Mouse (Mus musculus): Measurements from ENCODE around the gene Slc35g1.

DNA sequence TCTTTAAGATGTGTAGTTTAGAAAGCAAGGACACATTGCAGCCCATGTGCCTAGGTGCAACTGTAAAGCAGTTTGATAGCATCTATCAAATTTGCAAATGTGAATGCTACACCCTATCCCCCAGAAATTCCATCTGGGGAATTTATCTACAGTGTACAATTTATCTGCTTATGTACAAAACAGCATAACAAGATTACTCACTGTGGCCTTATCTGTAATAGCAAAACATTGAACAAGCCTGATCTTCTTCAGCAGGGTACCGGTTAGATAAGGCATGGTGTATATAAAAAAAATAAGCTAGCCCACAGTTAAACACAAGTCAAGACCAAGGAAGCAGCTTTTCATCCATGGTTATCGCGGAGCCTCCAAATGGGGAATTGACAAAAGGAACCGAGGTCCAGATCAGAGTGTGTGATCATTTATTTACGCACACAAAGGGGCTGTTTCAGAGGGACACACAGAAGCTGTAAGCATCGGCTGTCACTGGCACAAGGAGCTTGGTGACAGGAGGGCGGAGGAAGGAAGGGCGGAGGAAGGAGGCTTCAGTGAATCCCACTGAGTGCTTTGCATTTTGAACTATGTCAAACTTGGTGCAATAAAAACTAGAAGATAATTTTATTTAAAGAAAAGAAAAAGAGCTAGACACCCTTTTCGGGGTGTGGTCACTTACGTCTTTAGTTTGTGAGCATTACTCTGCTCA is 14.7 kb downstream of the Slc35g1 start:
- no peak for TF ChIP-seq POLR2A (IDR thresholded peaks at IDR 0.05; ENCODE audit: low read depth, low read length)
- no peak for TF ChIP-seq CTCF (IDR thresholded peaks at IDR 0.05; ENCODE audit: extremely low read depth, insufficient read depth, insufficient read length, insufficient replicate concordance)
